Comparison of ENCODE assay signal across 8 mouse cellular contexts in the genomic region with DNA sequence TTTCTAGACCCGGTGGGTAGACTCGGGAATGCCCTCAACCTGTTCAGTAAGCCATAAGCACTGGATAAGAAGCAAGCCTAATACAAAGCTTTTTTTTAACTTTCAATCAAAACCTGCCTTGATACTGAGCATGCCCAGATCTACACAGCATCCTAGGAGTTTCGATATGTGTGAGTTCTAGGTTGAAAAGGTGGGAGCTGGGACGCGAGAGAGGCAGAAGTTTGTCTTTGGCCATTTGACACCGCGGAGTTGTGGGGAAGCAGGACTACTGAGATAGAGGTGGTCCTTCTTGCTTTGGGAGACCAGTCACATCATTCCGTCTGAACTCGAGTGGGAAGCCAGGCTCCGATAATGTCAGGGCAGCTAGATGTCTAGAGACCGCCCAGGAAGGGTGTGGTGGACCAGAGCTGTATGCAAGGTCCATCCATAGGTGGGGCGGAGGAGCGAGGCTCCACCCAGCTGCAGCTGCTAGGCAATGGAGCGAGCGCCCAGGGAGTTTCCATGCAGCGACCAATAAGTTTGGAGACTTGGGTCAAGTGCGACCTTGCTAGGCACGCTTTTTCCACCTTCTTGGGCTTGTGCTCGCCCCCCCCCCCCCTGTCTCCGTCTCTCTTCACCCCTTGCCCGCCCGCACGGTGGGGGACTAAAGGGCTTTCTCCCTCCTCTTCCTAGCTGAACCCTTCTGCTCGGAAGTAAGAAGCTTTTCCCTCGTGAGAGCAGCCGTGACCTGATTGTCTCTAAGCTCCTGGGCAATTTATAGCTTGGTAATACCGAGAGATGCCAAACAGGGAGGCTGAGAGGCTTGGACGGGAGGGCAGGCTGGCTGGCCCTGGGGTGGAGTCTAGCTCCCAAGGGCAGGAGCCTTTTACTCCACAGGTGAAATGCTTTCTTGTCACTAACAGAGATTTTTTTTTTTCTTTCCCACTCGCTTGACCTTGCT. TPM values are rescaled to one million over a fixed set of nuclear protein-coding genes. Genes with fewer than 3 reads are reported as not detected.
DNase-seq lines count a peak whose midpoint lies in the region; ATAC-seq lines count a peak whose summit lies in the region.

No protein-coding gene starts in this region.

- 1% methylated on average over 28 of the region's 29 CpGs for WGBS in lung, embryonic 16.5 days
- 2% methylated on average over 29 of the region's 29 CpGs for WGBS in liver, embryonic 13.5 days (ENCODE audit: insufficient replicate concordance)

- H3K27me3 ChIP-seq in lung, embryonic 16.5 days (ENCODE audit: control insufficient read depth, insufficient read depth, low read depth, low read length): peaks cover 8% of the 10 kb centered on the region; the same call in 1 of the 2 replicates
- H3K27me3 ChIP-seq in liver, embryonic 13.5 days: peaks cover 27% of the 10 kb centered on the region

- DNase-seq in lung, postnatal 25 days (ENCODE audit: low spot score): no peak
- DNase-seq in cerebellum, postnatal 25 days: peak; percentile 81
- DNase-seq in kidney, postnatal 14 days: peak; percentile 22
- DNase-seq in liver, embryonic 13.5 days: no peak
- DNase-seq in right cerebral cortex, adult 2 months (ENCODE audit: low spot score in 2 of 2): peak; percentile 68 to 69
- no peak for DNase-seq in urinary bladder, adult 2 months (ENCODE audit: low spot score)

- peak overlapping the region; percentile 42 for H3K4me3 ChIP-seq in lung, embryonic 16.5 days (ENCODE audit: low read length)
- H3K4me3 ChIP-seq in liver, embryonic 13.5 days (replicated peaks): peak overlapping the region; percentile 5; the same call in 1 of the 2 replicates

- H3K4me1 ChIP-seq in lung, embryonic 16.5 days (replicated peaks; ENCODE audit: control insufficient read depth, insufficient read depth, low read length): peaks cover 9% of the 10 kb centered on the region
- no peaks in the 10 kb centered on the region for H3K4me1 ChIP-seq in liver, embryonic 13.5 days (replicated peaks)

- peak; percentile 84 for ATAC-seq in lung, embryonic 16.5 days (ENCODE audit: low read depth)
- ATAC-seq in granulocyte monocyte progenitor cell, adult 5-6 weeks (replicated peaks; ENCODE audit: poor library complexity, severe bottlenecking): peak; percentile 30; the same call in 1 of the 2 replicates
- ATAC-seq in liver, embryonic 13.5 days (ENCODE audit: low read depth): no peak

- no peaks in the 10 kb centered on the region for H3K36me3 ChIP-seq in lung, embryonic 16.5 days (ENCODE audit: control insufficient read depth, insufficient read depth, low read length)
- H3K36me3 ChIP-seq in liver, embryonic 13.5 days: no peaks in the 10 kb centered on the region

- no peaks in the 10 kb centered on the region for H3K9me3 ChIP-seq in lung, embryonic 16.5 days (ENCODE audit: control insufficient read depth, low read length)
- H3K9me3 ChIP-seq in liver, embryonic 13.5 days (replicated peaks): no peaks in the 10 kb centered on the region

- H3K27ac ChIP-seq in lung, embryonic 16.5 days (ENCODE audit: low read length): no peak overlapping the region
- H3K27ac ChIP-seq in liver, embryonic 13.5 days: no peak overlapping the region

- peak overlapping the region; percentile 68 for H3K4me2 ChIP-seq in lung, embryonic 16.5 days (ENCODE audit: low read depth, low read length)
- peak overlapping the region; percentile 40 for H3K4me2 ChIP-seq in liver, embryonic 13.5 days

- no peak overlapping the region for H3K9ac ChIP-seq in lung, embryonic 16.5 days (ENCODE audit: low read length)
- H3K9ac ChIP-seq in liver, embryonic 13.5 days: no peak overlapping the region

RNA-seq across cellular contexts. Expression of a gene that starts 0.7 kb away (rescaled TPM):
- polyA plus RNA-seq in lung, embryonic 16.5 days (2015; fragmentation: Nextera tagmentation; extraction: Ambion mirVana): 0.83 and 0.97 TPM in 2 replicates
- not detected in 2 replicates for total RNA-seq in granulocyte monocyte progenitor cell, adult 5-6 weeks (2014; fragmentation: Nextera tagmentation)
- total RNA-seq in granulocyte monocyte progenitor cell, adult 5-6 weeks (2017): not detected in 2 replicates
- polyA plus RNA-seq in liver, embryonic 13.5 days (2015; fragmentation: Nextera tagmentation; extraction: Ambion mirVana): 0.08 and 0.14 TPM in 2 replicates
- polyA plus RNA-seq in urinary bladder, adult 2 months (2012; rRNA removed): 0.58 and 0.88 TPM in 2 replicates

Comparison
In these comparisons a context has a peak if more than half of its experiments do, and no peak if none do; other contexts are left out.
1. DNase-seq: peak in cerebellum, postnatal 25 days (2 of 2), kidney, postnatal 14 days (single experiment) and right cerebral cortex, adult 2 months (2 of 2); none in lung, postnatal 25 days (single experiment), liver, embryonic 13.5 days (single experiment) and urinary bladder, adult 2 months (single experiment).